Mouse (Mus musculus) G1E (cell line): ENCODE data around the gene Slc25a13. TPM values are rescaled to one million over a fixed set of nuclear protein-coding genes. Genes with fewer than 3 reads are reported as not detected.

Source experiments
- ATAC-seq: 2 replicates; pipeline ENCODE4 v1.8.0; 2016; ENCODE audit warnings: mild to moderate bottlenecking; ENCODE audit not compliant: insufficient number of reproducible peaks, poor library complexity, low FRiP score, severe bottlenecking; ENCODE audit errors: extremely low read depth
- DNase-seq: peaks from one replicate; pipeline ENCODE4 v3.0.0; 2012; ENCODE audit warnings: low spot score
- H3K27me3 ChIP-seq: 2 replicates; pipeline ENCODE4 v1.6.1; 2012; ENCODE audit warnings: mild to moderate bottlenecking, low read length, inconsistent platforms; ENCODE audit not compliant: insufficient read depth
- H3K36me3 ChIP-seq: replicated peaks from 2 replicates; pipeline ENCODE3; 2012; ENCODE audit warnings: mild to moderate bottlenecking, inconsistent platforms
- H3K4me1 ChIP-seq: 2 replicates; pipeline ENCODE4 v1.6.1; 2012; ENCODE audit warnings: low read depth, low read length, inconsistent platforms, mixed read lengths; ENCODE audit not compliant: insufficient read depth
- H3K4me3 ChIP-seq: 2 replicates; pipeline ENCODE4 v1.5.1; 2012; ENCODE audit warnings: low read depth, mild to moderate bottlenecking, inconsistent platforms, low read length, moderate library complexity, mixed read lengths
- H3K9me3 ChIP-seq: replicated peaks from 2 replicates; pipeline ENCODE4 v1.6.1; 2012; ENCODE audit warnings: inconsistent platforms
- CTCF ChIP-seq: IDR thresholded peaks from 2 replicates; pipeline ENCODE4 v1.5.1; 2012; ENCODE audit warnings: low read depth, low read length, inconsistent platforms, mixed read lengths
- GATA1 ChIP-seq: IDR thresholded peaks from 2 replicates; pipeline ENCODE4 v1.6.1; 2012; ENCODE audit warnings: borderline replicate concordance, low read length, inconsistent platforms, mixed read lengths
- GATA2 ChIP-seq: IDR thresholded peaks from 2 replicates; pipeline ENCODE4 v1.6.1; 2012; ENCODE audit warnings: low read depth, low read length, inconsistent platforms, borderline replicate concordance
- POLR2AphosphoS5 ChIP-seq: IDR thresholded peaks from 2 replicates; pipeline ENCODE4 v1.6.1; 2012; ENCODE audit warnings: low read depth, low read length, inconsistent platforms; ENCODE audit not compliant: insufficient replicate concordance
- TAL1 ChIP-seq: conservative IDR thresholded peaks from 2 replicates; pipeline ENCODE4 v1.6.1; 2012; ENCODE audit warnings: low read depth, low read length, inconsistent platforms, mixed read lengths
- polyA plus RNA-seq: library from polyadenylated mRNA; stranded (reverse); fragments of >175 nt; gene quantifications from 2 replicates; pipeline ENCODE4 v1.2.3, GENCODE M21; 2012
- total RNA-seq, 2 experiments: library from RNA; stranded (forward) in 1 of 2; stranded (reverse) in 1 of 2; fragments of 200-1000 nt in 1 of 2; fragments of >200 nt in 1 of 2; fragmentation: Nextera tagmentation in 1 of 2; gene quantifications; 2 replicates each; pipeline ENCODE4 v1.2.3; 2014 to 2017

Slc25a13 gene
- total and polyA plus RNA-seq, 3 experiments, result 6.6 to 52.7 (median 24.6) TPM

- no peak for ATAC-seq
- no peak for DNase-seq
- no peaks in the 10 kb centered on the region for H3K4me1 ChIP-seq
- no peaks in the 10 kb centered on the region for H3K27me3 ChIP-seq
- TF ChIP-seq POLR2AphosphoS5, result no peak
- TF ChIP-seq CTCF, result no peak
- TF ChIP-seq GATA2, result no peak
- no peak for TF ChIP-seq TAL1
- TF ChIP-seq GATA1, result no peak
- H3K4me3 ChIP-seq, result no peak overlapping the region
- peaks cover 57% of the 10 kb centered on the region for H3K36me3 ChIP-seq
- no peaks in the 10 kb centered on the region for H3K9me3 ChIP-seq
Observed at GRCm38 (mm10) chr6:6075940-6076447, 141.0 kb downstream of the Slc25a13 start.

GRCm38 (mm10) chr6:6071038-6071437 is 145.9 kb downstream of the Slc25a13 start:
- Histone ChIP-seq H3K4me1 (no peaks in the 10 kb centered on the region), H3K36me3 (peaks cover 64% of the 10 kb centered on the region), H3K27me3 (no peaks in the 10 kb centered on the region), H3K9me3 (no peaks in the 10 kb centered on the region), H3K4me3 (no peak overlapping the region)
- TF ChIP-seq GATA1 (no peak), TAL1 (no peak), CTCF (no peak), GATA2 (no peak), POLR2AphosphoS5 (no peak)
- no peak for DNase-seq
- no peak for ATAC-seq

DNA sequence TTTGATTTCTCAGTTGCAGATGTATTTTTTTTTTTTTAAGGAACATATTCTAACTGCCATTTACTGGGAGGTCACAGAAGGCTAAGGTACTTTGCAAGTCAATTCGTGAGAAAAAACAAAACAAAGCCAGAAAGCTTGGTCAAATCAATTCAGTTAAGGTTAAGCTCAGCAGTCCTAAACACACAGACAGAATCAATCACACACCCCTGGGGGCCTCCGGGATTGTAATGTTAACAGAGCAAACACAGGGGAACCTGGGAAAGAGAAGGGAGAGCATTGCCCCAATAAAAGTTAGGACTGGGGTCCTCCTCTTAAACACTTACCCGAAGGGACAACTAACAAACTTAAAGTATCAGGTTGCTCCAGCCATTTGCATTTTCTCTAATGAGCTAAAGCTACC is 147.0 kb downstream of the Slc25a13 start:
- Histone ChIP-seq H3K4me3 (no peak overlapping the region), H3K4me1 (no peaks in the 10 kb centered on the region), H3K9me3 (no peaks in the 10 kb centered on the region), H3K27me3 (no peaks in the 10 kb centered on the region), H3K36me3 (peaks cover 65% of the 10 kb centered on the region)
- DNase-seq, result no peak
- TF ChIP-seq GATA2, result no peak
- TF ChIP-seq GATA1, result no peak
- TF ChIP-seq POLR2AphosphoS5, result no peak
- no peak for TF ChIP-seq TAL1
- no peak for TF ChIP-seq CTCF
- no peak for ATAC-seq

DNA sequence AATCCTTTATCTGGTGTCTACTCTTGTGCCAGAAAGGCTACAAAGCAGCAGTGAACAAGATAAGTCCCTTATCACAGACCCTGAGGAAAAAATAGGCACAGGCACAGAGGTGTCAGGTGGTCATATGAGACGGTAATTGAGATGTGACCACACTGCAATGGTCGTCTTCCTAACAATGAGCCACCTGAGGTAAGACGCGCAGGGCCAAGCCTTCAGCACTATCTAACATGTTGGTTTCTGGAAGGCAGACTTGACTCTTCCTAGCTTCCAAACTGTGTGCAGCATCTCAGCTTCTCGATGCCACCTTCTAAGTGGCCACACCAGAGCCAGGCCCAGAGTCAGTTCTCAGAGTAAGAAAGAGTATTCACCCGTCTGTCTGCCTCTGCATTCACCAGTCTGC is 149.8 kb downstream of the Slc25a13 start:
- DNase-seq (no peak), ATAC-seq (no peak)
- H3K27me3 ChIP-seq, result no peaks in the 10 kb centered on the region
- TF ChIP-seq GATA2, result no peak
- no peak for TF ChIP-seq CTCF
- no peak for TF ChIP-seq GATA1
- TF ChIP-seq POLR2AphosphoS5, result no peak
- TF ChIP-seq TAL1, result no peak
- H3K4me3 ChIP-seq, result no peak overlapping the region
- no peaks in the 10 kb centered on the region for H3K4me1 ChIP-seq
- H3K9me3 ChIP-seq, result no peaks in the 10 kb centered on the region
- peaks cover 63% of the 10 kb centered on the region for H3K36me3 ChIP-seq

GRCm38 (mm10) chr6:6058548-6058947 is 158.4 kb downstream of the Slc25a13 start:
- no peaks in the 10 kb centered on the region for H3K9me3 ChIP-seq
- ATAC-seq, result no peak
- TF ChIP-seq CTCF (no peak), GATA1 (no peak), GATA2 (no peak)

DNA sequence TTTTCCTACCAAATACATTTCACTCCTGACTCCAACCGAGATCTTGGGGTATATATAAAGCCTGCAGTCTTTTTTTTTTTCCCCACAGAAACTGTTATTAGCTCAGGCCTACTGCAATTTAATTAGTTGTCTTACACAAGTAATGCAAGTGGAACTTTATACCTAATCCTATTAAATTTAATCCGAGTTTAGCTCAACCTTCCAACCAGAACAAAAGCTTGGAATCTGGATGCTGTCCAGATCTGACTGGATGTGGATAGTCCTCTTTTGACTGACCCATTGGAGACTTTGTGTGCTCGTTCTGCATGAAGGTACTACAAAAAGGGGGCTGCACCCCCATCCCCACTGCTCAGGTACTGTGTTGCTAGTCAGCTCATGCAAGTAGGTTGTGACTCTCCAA is 163.0 kb downstream of the Slc25a13 start:
- no peak overlapping the region for H3K4me3 ChIP-seq
- no peaks in the 10 kb centered on the region for H3K9me3 ChIP-seq
- no peak for DNase-seq
- TF ChIP-seq TAL1, result no peak
- no peak for TF ChIP-seq POLR2AphosphoS5
- TF ChIP-seq CTCF, result no peak
- no peak for TF ChIP-seq GATA1
- TF ChIP-seq GATA2, result no peak
- H3K4me1 ChIP-seq, result no peaks in the 10 kb centered on the region
- no peaks in the 10 kb centered on the region for H3K27me3 ChIP-seq
- ATAC-seq, result no peak
- peaks cover 45% of the 10 kb centered on the region for H3K36me3 ChIP-seq

More at GRCm38 (mm10) chr6:6058548-6058947, 158.4 kb downstream of the Slc25a13 start:
- Histone ChIP-seq H3K4me1 (no peaks in the 10 kb centered on the region), H3K36me3 (peaks cover 33% of the 10 kb centered on the region), H3K4me3 (no peak overlapping the region), H3K27me3 (no peaks in the 10 kb centered on the region)
- DNase-seq, result no peak

- Histone ChIP-seq H3K4me3 (no peak overlapping the region), H3K27me3 (no peaks in the 10 kb centered on the region), H3K36me3 (peaks cover 46% of the 10 kb centered on the region), H3K9me3 (no peaks in the 10 kb centered on the region), H3K4me1 (no peaks in the 10 kb centered on the region)
- no peak for DNase-seq
- TF ChIP-seq GATA1 (no peak), GATA2 (no peak), TAL1 (no peak)
- no peak for ATAC-seq
Observed at GRCm38 (mm10) chr6:6052696-6053095, 164.3 kb downstream of the Slc25a13 start.
